Mouse (Mus musculus): ENCODE measurements around the gene Ryr2. TPM values are rescaled to one million over a fixed set of nuclear protein-coding genes. Genes with fewer than 3 reads are reported as not detected.
"Not testable (repeated sequence)": the region's sequence is repeated elsewhere in the genome, so short reads cannot be mapped to it uniquely, and the experiment has no call there.

The Ryr2 gene
- total RNA-seq, 2 experiments from 2014 or later: not detected

DNA sequence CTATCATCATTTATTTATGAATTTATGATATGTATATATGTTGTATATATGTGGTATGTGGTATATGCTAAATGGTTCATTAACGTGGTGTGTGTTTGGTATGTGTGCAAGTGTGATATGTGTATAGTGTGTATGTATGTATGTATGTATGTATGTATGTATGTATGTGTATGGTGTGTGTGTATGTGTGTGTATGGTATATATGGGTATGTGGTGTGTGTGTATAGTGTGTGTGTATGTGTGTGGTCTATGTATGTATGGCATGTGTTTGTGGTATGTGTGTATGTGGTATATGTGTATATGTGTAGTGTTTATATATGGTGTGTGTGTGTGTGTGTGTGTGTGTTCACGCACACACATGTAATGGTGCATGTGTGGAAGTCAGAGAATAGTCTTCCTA is 534.2 kb downstream of the Ryr2 start:
- no peak for ATAC-seq (ENCODE audit: poor library complexity, severe bottlenecking)

DNA sequence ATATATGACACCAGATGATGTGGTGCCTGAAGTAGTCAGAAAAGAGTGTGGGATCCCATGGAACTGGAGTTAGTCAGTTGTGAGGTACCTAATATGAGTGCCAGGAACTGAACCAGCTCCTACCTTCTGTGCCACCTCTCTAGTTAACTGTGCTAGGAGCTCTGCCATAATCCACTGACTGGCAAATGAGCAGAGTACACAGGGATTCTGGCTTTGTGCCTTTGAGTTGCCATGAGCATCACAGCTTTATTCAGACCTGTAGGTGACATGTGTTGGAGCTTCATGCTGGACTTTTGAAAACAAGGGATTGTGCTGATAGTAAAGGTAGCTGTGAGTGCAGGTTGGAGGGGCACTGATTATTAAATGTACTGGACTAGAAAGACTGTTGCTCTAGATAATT is 539.4 kb downstream of the Ryr2 start:
- ATAC-seq (ENCODE audit: poor library complexity, severe bottlenecking): no peak

DNA sequence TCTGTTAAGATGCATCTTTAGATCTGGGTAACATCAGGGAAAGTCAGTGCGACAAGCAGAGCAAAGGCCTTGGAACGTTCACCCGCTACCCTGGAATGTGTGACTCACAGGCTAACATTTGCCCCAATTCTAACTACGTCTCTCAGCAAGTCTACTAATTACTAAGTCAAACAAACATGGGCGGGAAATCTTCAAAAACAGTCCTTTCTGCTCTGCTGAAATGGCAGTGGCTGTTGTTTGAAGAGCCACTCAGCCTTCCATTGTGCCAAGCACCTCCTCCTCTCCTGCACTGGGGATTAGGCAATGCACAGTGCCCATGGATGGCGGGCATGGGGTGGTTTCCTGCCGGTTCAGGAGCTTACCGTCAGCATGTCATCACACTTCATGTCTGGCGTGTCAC is 540.3 kb downstream of the Ryr2 start:
- no peak for ATAC-seq (ENCODE audit: poor library complexity, severe bottlenecking)

- ATAC-seq (ENCODE audit: poor library complexity, severe bottlenecking): no peak
Observed at GRCm38 (mm10) chr13:11563224-11564024, 543.3 kb downstream of the Ryr2 start.

DNA sequence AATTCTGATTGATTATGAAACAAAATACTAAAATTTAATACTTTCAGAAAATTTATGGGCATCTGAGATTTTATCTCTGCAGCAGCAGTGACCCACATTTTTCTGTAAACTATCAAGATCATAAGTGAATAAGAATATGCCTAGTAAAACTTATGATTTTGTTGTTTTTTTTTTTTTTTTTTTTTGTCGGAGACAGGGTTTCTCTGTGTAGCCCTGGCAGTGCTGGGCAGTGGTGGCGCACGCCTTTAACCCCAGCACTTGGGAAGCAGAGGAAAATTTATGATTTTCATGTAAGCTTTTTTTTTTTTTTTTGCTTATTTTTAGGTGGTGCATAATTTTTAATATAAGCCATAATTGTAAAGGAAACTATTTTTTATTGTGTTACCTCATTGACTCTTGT is 557.1 kb downstream of the Ryr2 start:
- no peak for ATAC-seq (ENCODE audit: poor library complexity, severe bottlenecking)

DNA sequence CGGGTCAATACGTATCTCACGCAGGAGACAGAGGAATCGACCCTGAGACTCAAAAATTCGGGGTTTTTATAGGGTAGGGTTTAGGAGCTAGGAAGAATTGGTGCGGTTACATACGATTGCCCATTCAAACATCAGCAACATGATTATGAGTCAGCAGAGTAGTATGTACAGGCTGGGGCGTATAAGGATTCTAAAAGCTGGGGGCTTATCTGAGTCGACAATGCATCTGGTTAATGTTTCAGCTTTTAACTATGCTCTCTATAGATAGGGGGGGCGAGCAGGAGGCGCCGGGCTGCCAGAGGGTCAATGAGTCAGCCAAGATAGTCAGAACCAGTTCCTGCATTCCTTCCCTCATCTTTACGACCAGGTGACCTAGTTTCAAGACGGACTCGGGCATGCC is 557.6 kb downstream of the Ryr2 start:
- not testable (repeated sequence) for ATAC-seq (ENCODE audit: poor library complexity, severe bottlenecking)

GRCm38 (mm10) chr13:11545841-11546240 is 560.9 kb downstream of the Ryr2 start:
- no peak for ATAC-seq (ENCODE audit: poor library complexity, severe bottlenecking)

GRCm38 (mm10) chr13:11542546-11542945 is 564.2 kb downstream of the Ryr2 start:
- no peak for ATAC-seq (ENCODE audit: poor library complexity, severe bottlenecking)

DNA sequence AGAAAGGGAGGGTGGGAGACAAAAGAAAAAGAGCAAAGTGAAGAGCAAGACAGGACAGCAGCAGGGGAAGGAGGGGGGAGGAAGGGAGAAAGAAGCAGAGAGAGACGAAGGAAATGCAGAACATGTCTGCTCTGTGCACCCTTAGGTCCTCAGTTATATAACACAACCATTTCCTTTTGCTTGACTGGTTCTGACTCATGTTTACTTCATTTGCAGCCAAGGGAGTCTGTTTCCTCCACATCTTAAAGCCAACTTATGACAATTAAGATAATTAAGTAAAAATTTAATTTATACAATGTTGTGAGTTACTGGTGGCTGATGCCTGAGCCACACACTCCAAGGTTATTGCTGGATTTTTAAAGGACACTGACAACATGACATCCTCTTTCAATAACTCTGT is 569.9 kb downstream of the Ryr2 start:
- no peak for ATAC-seq (ENCODE audit: poor library complexity, severe bottlenecking)

DNA sequence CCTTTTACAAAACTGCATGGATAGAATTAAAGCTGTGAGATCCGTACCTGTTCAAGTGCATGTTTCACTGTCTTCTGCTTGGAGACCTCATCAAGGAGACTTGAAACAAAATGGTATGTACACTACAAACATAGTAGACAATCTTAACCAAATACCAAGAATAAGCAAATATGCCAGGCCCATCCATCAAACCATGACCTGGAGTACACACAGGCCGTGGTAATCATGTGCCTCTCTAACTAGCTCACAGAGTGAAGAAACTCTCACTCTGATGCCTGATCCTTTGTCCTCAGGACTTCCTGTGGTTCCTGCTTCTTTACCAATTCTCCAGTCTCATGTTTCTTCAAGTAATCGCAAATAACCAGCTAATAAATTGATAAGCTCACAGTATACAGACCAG is 570.9 kb downstream of the Ryr2 start:
- no peak for ATAC-seq (ENCODE audit: poor library complexity, severe bottlenecking)

- no peak for ATAC-seq (ENCODE audit: poor library complexity, severe bottlenecking)
Observed at GRCm38 (mm10) chr13:11533265-11533664, 573.5 kb downstream of the Ryr2 start.

DNA sequence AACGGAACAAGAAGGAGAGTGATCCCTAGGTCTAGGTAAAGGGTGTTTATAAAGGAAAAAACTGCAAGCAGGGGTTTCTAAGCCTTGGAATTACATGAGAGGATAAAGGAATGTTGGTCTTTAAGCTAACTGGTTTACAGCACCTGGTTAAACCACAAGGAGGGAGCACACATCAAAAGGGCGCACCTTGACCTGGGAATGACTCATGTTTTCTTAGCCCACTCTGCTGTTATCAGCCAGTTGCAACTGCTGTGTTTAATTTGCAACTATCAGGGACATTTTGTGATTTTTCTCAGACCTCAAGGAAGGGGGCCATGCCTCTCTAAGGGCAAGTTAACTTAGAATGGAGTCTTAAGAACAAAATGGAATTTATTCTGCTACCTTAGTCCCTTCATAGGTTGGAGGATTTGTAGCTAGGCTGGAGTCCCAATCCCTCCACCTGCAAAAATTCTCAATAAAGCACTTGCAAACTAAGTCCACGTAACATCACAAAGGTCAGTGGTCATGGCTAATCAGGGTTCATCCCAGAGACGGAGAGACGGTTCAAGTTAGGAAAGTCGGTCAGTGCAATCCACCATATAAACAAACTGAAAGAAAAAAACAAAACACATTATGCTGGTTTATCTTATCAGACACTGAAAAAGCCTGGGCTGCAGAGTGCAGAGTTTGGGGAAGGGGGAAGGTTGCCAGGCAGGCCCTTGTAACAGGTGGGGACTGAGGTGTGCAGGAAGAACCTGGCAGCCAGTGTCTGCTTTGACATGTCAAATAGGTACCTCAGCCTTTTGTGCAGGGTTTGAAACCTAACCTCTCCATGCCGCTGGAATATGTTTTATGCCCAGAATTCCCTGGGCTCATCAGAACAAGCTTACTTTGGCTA is 574.5 kb downstream of the Ryr2 start:
- ATAC-seq (ENCODE audit: poor library complexity, severe bottlenecking): no peak

DNA sequence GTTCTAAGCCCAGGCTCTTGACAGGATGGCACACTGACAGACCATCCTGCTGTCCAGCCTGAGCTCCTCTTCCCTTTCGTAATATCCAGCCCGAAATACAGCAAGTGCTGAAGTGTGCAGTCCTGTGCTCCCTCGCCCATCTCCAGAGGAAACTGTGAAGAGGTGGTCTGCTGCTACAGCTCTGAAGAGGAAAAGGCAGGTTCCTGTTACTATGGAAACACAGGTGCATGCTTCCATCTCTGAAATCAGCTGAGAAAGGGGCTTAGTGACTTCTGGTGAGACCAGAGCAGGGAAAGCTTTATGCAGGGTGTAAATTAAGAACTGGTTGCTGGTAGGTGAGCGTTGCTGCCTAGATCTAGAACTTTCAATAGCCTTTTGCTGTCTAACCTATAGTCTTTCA is 583.1 kb downstream of the Ryr2 start:
- ATAC-seq (ENCODE audit: poor library complexity, severe bottlenecking): no peak

GRCm38 (mm10) chr13:11520765-11521164 is 586.0 kb downstream of the Ryr2 start:
- ATAC-seq (ENCODE audit: poor library complexity, severe bottlenecking): no peak

- no peak for ATAC-seq (ENCODE audit: poor library complexity, severe bottlenecking)
Observed at GRCm38 (mm10) chr13:11511540-11512177, 595.1 kb downstream of the Ryr2 start.

Other genes starting within 250 kb of the Ryr2 start
- gene Mtr, start 151.2 kb upstream of the Ryr2 start, total RNA-seq (2015): 8.5 and 8.7 TPM in 2 replicates
- 14.4 and 14.8 TPM in 2 replicates for gene Mtr, start 151.2 kb upstream of the Ryr2 start, total RNA-seq (2017)
- 0.78 TPM in 1 of 2 replicates, not detected in the other for gene Actn2, start 233.8 kb upstream of the Ryr2 start, total RNA-seq (2015)
- 0.11 TPM in 1 of 2 replicates, not detected in the other for gene Actn2, start 233.8 kb upstream of the Ryr2 start, total RNA-seq (2017)

Measured in megakaryocyte, adult 5-6 weeks (primary cell).